In the genomic region with DNA sequence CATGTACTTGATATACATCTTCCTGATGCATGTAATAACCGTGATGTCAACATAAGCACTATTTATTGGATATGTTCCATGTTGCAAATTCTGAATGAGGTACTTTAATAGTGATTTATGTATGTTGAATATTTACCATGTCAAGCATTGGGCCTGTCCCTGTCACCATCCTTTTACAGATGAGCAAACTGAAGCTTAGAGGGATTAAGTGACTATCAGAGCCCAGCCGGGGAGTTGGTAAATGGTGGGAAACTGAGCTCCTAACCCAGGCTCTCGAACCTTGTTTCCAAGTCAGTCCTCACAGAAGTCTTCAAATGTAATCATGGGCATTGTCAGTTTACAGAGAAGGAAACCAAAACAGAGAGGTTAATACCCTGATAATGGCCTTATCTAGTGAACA, we compare ENCODE assay signal across 34 mouse cellular contexts.
"Had no signal": no experiment of that assay in that cellular context is flagged by ENCODE, and none has a peak within 500 bp of the region (broad histone marks: within the 10 kb centered on the region; RNA-seq: fewer than 3 reads in every experiment).

No protein-coding gene starts in this region.

- H3K4me1 ChIP-seq: heart, embryonic 10.5 days; heart, embryonic 12.5 days; heart, embryonic 13.5 days; heart, embryonic 15.5 days; hindbrain, embryonic 10.5 days; hindbrain, embryonic 12.5 days; hindbrain, embryonic 13.5 days; hindbrain, embryonic 15.5 days; intestine, embryonic 15.5 days; kidney, embryonic 15.5 days had no signal

- DNase-seq: heart, postnatal 10 days; heart, postnatal 14 days; heart, postnatal 36 days; heart, postnatal 4 days; kidney, adult 11 months; kidney, adult 18-20 months; kidney, adult 2 months; kidney, adult 8-10 months; kidney, adult 9 months; kidney, postnatal 10 days; kidney, postnatal 14 days; kidney, postnatal 36 days; kidney, postnatal 4 days; layer of hippocampus, adult 9-11 months; layer of hippocampus, postnatal 36 days had no signal

- H3K36me3 ChIP-seq: heart, embryonic 10.5 days; heart, embryonic 12.5 days; heart, embryonic 13.5 days; heart, embryonic 15.5 days; hindbrain, embryonic 10.5 days; hindbrain, embryonic 12.5 days; hindbrain, embryonic 13.5 days; hindbrain, embryonic 15.5 days; intestine, embryonic 15.5 days; kidney, embryonic 15.5 days had no signal

- H3K27me3 ChIP-seq: heart, embryonic 12.5 days; heart, embryonic 13.5 days; heart, embryonic 15.5 days; hindbrain, embryonic 12.5 days; hindbrain, embryonic 13.5 days; hindbrain, embryonic 15.5 days; intestine, embryonic 15.5 days; kidney, embryonic 15.5 days had no signal

- H3K27ac ChIP-seq: heart, embryonic 10.5 days; heart, embryonic 13.5 days; heart, embryonic 15.5 days; hindbrain, embryonic 10.5 days; hindbrain, embryonic 12.5 days; hindbrain, embryonic 13.5 days; hindbrain, embryonic 14.5 days; hindbrain, embryonic 15.5 days; hindbrain, postnatal 0 days; intestine, embryonic 15.5 days; kidney, embryonic 15.5 days; kidney, postnatal 0 days; layer of hippocampus, adult 2 months had no signal

- H3K9ac ChIP-seq: heart, embryonic 12.5 days; heart, embryonic 13.5 days; heart, embryonic 15.5 days; hindbrain, embryonic 12.5 days; hindbrain, embryonic 13.5 days; hindbrain, embryonic 14.5 days; hindbrain, embryonic 15.5 days; intestine, embryonic 15.5 days; kidney, embryonic 15.5 days had no signal

- ATAC-seq: hindbrain, embryonic 16.5 days; hindbrain, postnatal 0 days; inflammation-experienced regulatory T-cells, adult 6 months; intestine, embryonic 15.5 days; intestine, embryonic 16.5 days; intestine, postnatal 0 days had no signal

- H3K9me3 ChIP-seq: heart, embryonic 10.5 days; heart, embryonic 12.5 days; heart, embryonic 13.5 days; heart, embryonic 15.5 days; hindbrain, embryonic 10.5 days; hindbrain, embryonic 12.5 days; hindbrain, embryonic 13.5 days; hindbrain, embryonic 15.5 days; intestine, embryonic 15.5 days; kidney, embryonic 15.5 days had no signal

- H3K4me3 ChIP-seq: heart, embryonic 10.5 days; heart, embryonic 12.5 days; heart, embryonic 13.5 days; heart, embryonic 15.5 days; hindbrain, embryonic 10.5 days; hindbrain, embryonic 12.5 days; hindbrain, embryonic 13.5 days; hindbrain, embryonic 15.5 days; intestine, embryonic 15.5 days; kidney, embryonic 15.5 days; layer of hippocampus, adult 2 months had no signal

- H3K4me2 ChIP-seq: heart, embryonic 11.5 days; heart, embryonic 12.5 days; heart, embryonic 13.5 days; heart, embryonic 15.5 days; hindbrain, embryonic 12.5 days; hindbrain, embryonic 13.5 days; hindbrain, embryonic 14.5 days; hindbrain, embryonic 15.5 days; intestine, embryonic 15.5 days; kidney, embryonic 15.5 days had no signal
